Mouse (Mus musculus): ENCODE measurements at regions not wholly inside any gene's neighbourhood (a gene's known extent, or its start where the extent isn't known, plus 50 kb on each side); places are given as distances from the start of the nearest gene placed in this dataset.

- Histone ChIP-seq H3K27me3 (ENCODE audit: control insufficient read depth, insufficient read depth, low read length) (no peaks in the 10 kb centered on the region), H3K4me2 (ENCODE audit: low read depth, low read length) (no peak overlapping the region), H3K36me3 (ENCODE audit: control insufficient read depth, insufficient read depth, low read length) (no peaks in the 10 kb centered on the region), H3K4me1 (ENCODE audit: control insufficient read depth, insufficient read depth, low read length) (no peaks in the 10 kb centered on the region), H3K9ac (replicated peaks; ENCODE audit: low read depth, low read length) (no peak overlapping the region), H3K9me3 (ENCODE audit: control insufficient read depth, low read length) (no peaks in the 10 kb centered on the region), H3K27ac (ENCODE audit: low read depth, low read length) (no peak overlapping the region), H3K4me3 (ENCODE audit: low read depth, low read length) (no peak overlapping the region)
- no peak for ATAC-seq (ENCODE audit: low read depth)
- 91% methylated on average over 5 of the region's 5 CpGs for WGBS
These were observed 91.8 kb upstream of the Bcl6 start for GRCm38 (mm10) chr16:24080471-24080870.

GRCm38 (mm10) chr16:24078622-24079021 is 90.0 kb upstream of the Bcl6 start:
- no peak overlapping the region for H3K4me2 ChIP-seq (ENCODE audit: low read depth, low read length)
- H3K4me3 ChIP-seq (ENCODE audit: low read depth, low read length): no peak overlapping the region
- H3K27ac ChIP-seq (ENCODE audit: low read depth, low read length): no peak overlapping the region
- H3K36me3 ChIP-seq (ENCODE audit: control insufficient read depth, insufficient read depth, low read length): no peaks in the 10 kb centered on the region
- WGBS: 92% methylated on average over 1 of the region's 1 CpGs
- H3K4me1 ChIP-seq (ENCODE audit: control insufficient read depth, insufficient read depth, low read length): no peaks in the 10 kb centered on the region
- no peaks in the 10 kb centered on the region for H3K27me3 ChIP-seq (ENCODE audit: control insufficient read depth, insufficient read depth, low read length)
- H3K9ac ChIP-seq (replicated peaks; ENCODE audit: low read depth, low read length): no peak overlapping the region
- H3K9me3 ChIP-seq (ENCODE audit: control insufficient read depth, low read length): no peaks in the 10 kb centered on the region
- no peak for ATAC-seq (ENCODE audit: low read depth)

- no peak overlapping the region for H3K4me2 ChIP-seq (ENCODE audit: low read depth, low read length)
- no peak overlapping the region for H3K27ac ChIP-seq (ENCODE audit: low read depth, low read length)
- no peak for ATAC-seq (ENCODE audit: low read depth)
- H3K9me3 ChIP-seq (ENCODE audit: control insufficient read depth, low read length): no peaks in the 10 kb centered on the region
- H3K36me3 ChIP-seq (ENCODE audit: control insufficient read depth, insufficient read depth, low read length): no peaks in the 10 kb centered on the region
- H3K4me3 ChIP-seq (ENCODE audit: low read depth, low read length): no peak overlapping the region
- WGBS: 79% methylated on average over 2 of the region's 2 CpGs
- no peak overlapping the region for H3K9ac ChIP-seq (replicated peaks; ENCODE audit: low read depth, low read length)
- H3K27me3 ChIP-seq (ENCODE audit: control insufficient read depth, insufficient read depth, low read length): no peaks in the 10 kb centered on the region
- no peaks in the 10 kb centered on the region for H3K4me1 ChIP-seq (ENCODE audit: control insufficient read depth, insufficient read depth, low read length)
These were observed 88.8 kb upstream of the Bcl6 start for GRCm38 (mm10) chr16:24077428-24077827.

GRCm38 (mm10) chr16:24076799-24077136 is 88.1 kb upstream of the Bcl6 start:
- Histone ChIP-seq H3K27me3 (ENCODE audit: control insufficient read depth, insufficient read depth, low read length) (no peaks in the 10 kb centered on the region), H3K36me3 (ENCODE audit: control insufficient read depth, insufficient read depth, low read length) (no peaks in the 10 kb centered on the region), H3K9me3 (ENCODE audit: control insufficient read depth, low read length) (no peaks in the 10 kb centered on the region), H3K4me3 (ENCODE audit: low read depth, low read length) (no peak overlapping the region), H3K27ac (ENCODE audit: low read depth, low read length) (no peak overlapping the region), H3K9ac (replicated peaks; ENCODE audit: low read depth, low read length) (no peak overlapping the region), H3K4me1 (ENCODE audit: control insufficient read depth, insufficient read depth, low read length) (no peaks in the 10 kb centered on the region), H3K4me2 (ENCODE audit: low read depth, low read length) (no peak overlapping the region)
- whole genome bisulfite sequencing: 88% methylated on average over 4 of the region's 4 CpGs
- ATAC-seq (ENCODE audit: low read depth): no peak

- H3K4me2 ChIP-seq (ENCODE audit: low read depth, low read length): no peak overlapping the region
- 90% methylated on average over 4 of the region's 4 CpGs for WGBS
- H3K4me3 ChIP-seq (ENCODE audit: low read depth, low read length): no peak overlapping the region
- H3K27me3 ChIP-seq (ENCODE audit: control insufficient read depth, insufficient read depth, low read length): no peaks in the 10 kb centered on the region
- ATAC-seq (ENCODE audit: low read depth): no peak
- no peak overlapping the region for H3K9ac ChIP-seq (replicated peaks; ENCODE audit: low read depth, low read length)
- no peak overlapping the region for H3K27ac ChIP-seq (ENCODE audit: low read depth, low read length)
- H3K36me3 ChIP-seq (ENCODE audit: control insufficient read depth, insufficient read depth, low read length): no peaks in the 10 kb centered on the region
- no peaks in the 10 kb centered on the region for H3K9me3 ChIP-seq (ENCODE audit: control insufficient read depth, low read length)
- H3K4me1 ChIP-seq (ENCODE audit: control insufficient read depth, insufficient read depth, low read length): no peaks in the 10 kb centered on the region
These were observed 87.6 kb upstream of the Bcl6 start for GRCm38 (mm10) chr16:24076109-24076798.

GRCm38 (mm10) chr16:24073613-24074244 is 85.1 kb upstream of the Bcl6 start:
- no peak for ATAC-seq (ENCODE audit: low read depth)
- H3K4me2 ChIP-seq (ENCODE audit: low read depth, low read length): no peak overlapping the region
- H3K4me3 ChIP-seq (ENCODE audit: low read depth, low read length): no peak overlapping the region
- H3K9ac ChIP-seq (replicated peaks; ENCODE audit: low read depth, low read length): no peak overlapping the region
- H3K27ac ChIP-seq (ENCODE audit: low read depth, low read length): no peak overlapping the region
- no peaks in the 10 kb centered on the region for H3K27me3 ChIP-seq (ENCODE audit: control insufficient read depth, insufficient read depth, low read length)
- H3K9me3 ChIP-seq (ENCODE audit: control insufficient read depth, low read length): no peaks in the 10 kb centered on the region
- WGBS: 96% methylated on average over 5 of the region's 8 CpGs
- no peaks in the 10 kb centered on the region for H3K4me1 ChIP-seq (ENCODE audit: control insufficient read depth, insufficient read depth, low read length)
- H3K36me3 ChIP-seq (ENCODE audit: control insufficient read depth, insufficient read depth, low read length): no peaks in the 10 kb centered on the region

- Histone ChIP-seq H3K27me3 (ENCODE audit: control insufficient read depth, insufficient read depth, low read length) (no peaks in the 10 kb centered on the region), H3K27ac (ENCODE audit: low read depth, low read length) (no peak overlapping the region), H3K9me3 (ENCODE audit: control insufficient read depth, low read length) (no peaks in the 10 kb centered on the region), H3K4me1 (ENCODE audit: control insufficient read depth, insufficient read depth, low read length) (no peaks in the 10 kb centered on the region), H3K9ac (replicated peaks; ENCODE audit: low read depth, low read length) (no peak overlapping the region), H3K36me3 (ENCODE audit: control insufficient read depth, insufficient read depth, low read length) (no peaks in the 10 kb centered on the region), H3K4me2 (ENCODE audit: low read depth, low read length) (no peak overlapping the region), H3K4me3 (ENCODE audit: low read depth, low read length) (no peak overlapping the region)
- ATAC-seq (ENCODE audit: low read depth): no peak
- WGBS: 71% methylated on average over 6 of the region's 6 CpGs
These were observed 84.4 kb upstream of the Bcl6 start for GRCm38 (mm10) chr16:24073065-24073464.

DNA sequence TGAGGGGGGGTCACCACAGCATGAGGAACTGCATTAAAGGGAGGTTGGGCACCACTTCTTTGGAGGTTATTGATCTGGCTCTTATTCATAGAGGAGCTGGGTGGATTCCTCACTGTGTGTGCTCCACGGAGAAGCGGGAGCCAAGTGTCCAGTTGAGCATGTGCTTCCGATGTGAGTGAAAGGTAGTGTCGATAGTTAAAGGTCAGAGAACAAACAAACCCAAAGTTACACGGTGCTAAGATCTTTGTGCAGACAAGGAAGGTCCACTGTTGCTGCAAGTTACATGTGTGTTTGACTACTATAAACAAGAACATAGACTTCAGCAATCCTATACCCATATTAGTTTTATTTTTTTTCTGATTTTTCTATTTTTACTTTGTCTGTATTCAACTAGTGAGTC is 80.8 kb upstream of the Bcl6 start:
- WGBS: 94% methylated on average over 5 of the region's 5 CpGs
- H3K36me3 ChIP-seq (ENCODE audit: control insufficient read depth, insufficient read depth, low read length): no peaks in the 10 kb centered on the region
- H3K4me2 ChIP-seq (ENCODE audit: low read depth, low read length): no peak overlapping the region
- no peak for ATAC-seq (ENCODE audit: low read depth)
- no peaks in the 10 kb centered on the region for H3K4me1 ChIP-seq (ENCODE audit: control insufficient read depth, insufficient read depth, low read length)
- H3K27me3 ChIP-seq (ENCODE audit: control insufficient read depth, insufficient read depth, low read length): no peaks in the 10 kb centered on the region
- H3K9ac ChIP-seq (replicated peaks; ENCODE audit: low read depth, low read length): no peak overlapping the region
- no peaks in the 10 kb centered on the region for H3K9me3 ChIP-seq (ENCODE audit: control insufficient read depth, low read length)
- no peak overlapping the region for H3K4me3 ChIP-seq (ENCODE audit: low read depth, low read length)
- H3K27ac ChIP-seq (ENCODE audit: low read depth, low read length): no peak overlapping the region

- Histone ChIP-seq H3K4me1 (ENCODE audit: control insufficient read depth, insufficient read depth, low read length) (no peaks in the 10 kb centered on the region), H3K4me3 (ENCODE audit: low read depth, low read length) (no peak overlapping the region), H3K9ac (replicated peaks; ENCODE audit: low read depth, low read length) (no peak overlapping the region), H3K27ac (ENCODE audit: low read depth, low read length) (no peak overlapping the region), H3K27me3 (ENCODE audit: control insufficient read depth, insufficient read depth, low read length) (no peaks in the 10 kb centered on the region), H3K9me3 (ENCODE audit: control insufficient read depth, low read length) (no peaks in the 10 kb centered on the region), H3K36me3 (ENCODE audit: control insufficient read depth, insufficient read depth, low read length) (no peaks in the 10 kb centered on the region), H3K4me2 (ENCODE audit: low read depth, low read length) (no peak overlapping the region)
- no peak for ATAC-seq (ENCODE audit: low read depth)
- WGBS: 37% methylated on average over 4 of the region's 4 CpGs
These were observed 79.7 kb upstream of the Bcl6 start for GRCm38 (mm10) chr16:24068250-24068813.

All from neural tube, embryonic 14.5 days (tissue).